Mouse (Mus musculus) megakaryocyte, embryonic 14.5 days (primary cell): ENCODE measurements around the gene Plpp1. TPM values are rescaled to one million over a fixed set of nuclear protein-coding genes. Genes with fewer than 3 reads are reported as not detected.

ENCODE experiments used
- H3K27me3 ChIP-seq: replicated peaks from 2 replicates; pipeline ENCODE3; 2012; ENCODE audit warnings: inconsistent platforms
- H3K36me3 ChIP-seq: replicated peaks from 2 replicates; pipeline ENCODE3; 2012; ENCODE audit warnings: low read length, inconsistent platforms, mixed read lengths
- H3K4me1 ChIP-seq: 2 replicates; pipeline ENCODE4 v1.6.1; 2012; ENCODE audit warnings: inconsistent platforms
- H3K4me3 ChIP-seq: replicated peaks from 2 replicates; pipeline ENCODE3; 2012; ENCODE audit warnings: moderate library complexity, mild to moderate bottlenecking, inconsistent platforms
- H3K9me3 ChIP-seq: 2 replicates; pipeline ENCODE4 v1.6.1; 2012; ENCODE audit warnings: inconsistent platforms
- FLI1 ChIP-seq: IDR thresholded peaks from 2 replicates; pipeline ENCODE4 v1.6.1; 2012; ENCODE audit warnings: low read length, inconsistent platforms, mixed read lengths
- GATA1 ChIP-seq: IDR thresholded peaks from 3 replicates; pipeline ENCODE4 v1.6.1; 2012; ENCODE audit warnings: mixed read lengths, low read length, inconsistent platforms, borderline replicate concordance
- polyA plus RNA-seq: library from polyadenylated mRNA; stranded (reverse); fragments of >175 nt; gene quantifications from 2 replicates; pipeline ENCODE4 v1.2.3, GENCODE M21; 2012; ENCODE audit warnings: low replicate concordance; ENCODE audit not compliant: insufficient read depth

Plpp1 gene
- polyA plus RNA-seq, 1 experiment: not detected

DNA sequence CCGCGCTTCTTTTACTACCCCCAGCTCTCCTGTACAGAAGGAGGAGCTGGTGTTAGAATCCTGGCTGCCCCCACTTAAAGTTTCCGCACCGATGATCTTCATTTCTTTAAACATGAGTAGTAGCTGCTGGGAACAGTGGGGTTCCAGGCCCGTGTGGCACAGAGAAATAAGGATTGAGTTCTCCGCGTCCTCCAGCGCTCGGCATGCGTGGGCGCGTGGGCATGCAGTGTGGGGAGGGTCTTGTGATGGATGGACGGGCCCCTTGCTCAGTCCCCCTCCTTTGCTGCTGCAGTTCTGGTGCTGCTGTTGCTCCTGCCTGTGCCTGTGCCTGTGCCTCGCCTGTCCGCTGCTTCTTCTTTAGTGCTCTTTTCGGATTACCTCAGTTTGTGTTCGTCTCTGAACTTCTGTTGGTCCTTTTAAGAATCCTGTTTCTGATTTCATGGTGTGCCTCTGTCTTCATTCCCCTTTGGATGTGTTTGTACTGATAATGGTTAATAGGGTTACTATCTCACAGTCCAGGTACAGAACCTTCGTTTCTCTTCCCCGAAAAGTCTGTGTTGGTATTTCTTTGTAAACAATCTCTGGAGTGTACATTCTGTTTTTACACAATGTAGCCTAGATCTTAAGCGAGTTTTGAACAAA, 32.8 kb downstream of the Plpp1 start:
- no peaks in the 10 kb centered on the region for H3K36me3 ChIP-seq
- H3K27me3 ChIP-seq: peaks cover 10% of the 10 kb centered on the region
- no peaks in the 10 kb centered on the region for H3K9me3 ChIP-seq
- H3K4me3 ChIP-seq: no peak overlapping the region
- no peak for TF ChIP-seq GATA1
- no peak for TF ChIP-seq FLI1
- no peaks in the 10 kb centered on the region for H3K4me1 ChIP-seq

DNA sequence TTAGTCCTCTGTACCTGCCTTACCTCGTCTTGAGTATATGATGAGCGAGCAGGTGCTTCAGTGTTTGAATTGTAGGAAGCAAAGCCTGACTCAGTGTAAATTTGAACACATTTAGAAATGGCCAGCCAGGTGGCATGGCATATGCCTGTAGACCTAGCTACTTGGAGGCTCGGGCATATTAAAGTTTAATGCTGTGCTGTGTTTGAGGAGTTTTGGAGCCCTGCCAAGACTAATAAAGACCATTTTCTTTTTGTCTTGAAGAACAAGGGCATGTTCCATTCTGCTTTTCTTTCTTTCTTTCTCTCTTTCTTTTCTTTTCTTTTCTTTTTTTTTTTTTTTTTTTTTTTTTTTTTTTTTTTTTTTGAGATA, 33.3 kb downstream of the Plpp1 start:
- Histone ChIP-seq H3K4me3 (no peak overlapping the region), H3K9me3 (no peaks in the 10 kb centered on the region), H3K27me3 (peaks cover 10% of the 10 kb centered on the region), H3K4me1 (no peaks in the 10 kb centered on the region), H3K36me3 (no peaks in the 10 kb centered on the region)
- no peak for TF ChIP-seq GATA1
- no peak for TF ChIP-seq FLI1

- Histone ChIP-seq H3K27me3 (peaks cover 10% of the 10 kb centered on the region), H3K4me1 (no peaks in the 10 kb centered on the region), H3K9me3 (no peaks in the 10 kb centered on the region), H3K36me3 (no peaks in the 10 kb centered on the region), H3K4me3 (no peak overlapping the region)
- no peak for TF ChIP-seq FLI1
- no peak for TF ChIP-seq GATA1
Measured at GRCm38 (mm10) chr13:112835113-112835512, 34.5 kb downstream of the Plpp1 start.

DNA sequence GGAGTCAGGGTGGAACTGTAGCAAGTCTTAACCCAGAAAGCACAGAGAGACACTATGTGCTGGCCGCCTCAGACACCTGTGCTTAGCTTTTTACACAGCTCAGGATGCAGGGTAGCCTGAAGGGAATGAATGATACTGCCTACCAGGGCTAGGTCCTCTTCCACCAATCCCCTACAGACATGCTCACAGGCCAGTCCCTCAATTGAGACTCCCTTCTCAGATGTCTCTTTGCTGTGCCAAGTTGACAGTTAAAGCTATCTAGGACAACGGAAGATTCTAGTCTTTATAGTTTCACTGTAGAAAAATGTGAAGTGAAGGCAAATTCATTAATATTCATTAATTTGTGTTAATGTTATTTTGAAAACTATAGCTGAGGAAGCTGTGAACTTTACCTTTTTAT, 36.4 kb downstream of the Plpp1 start:
- no peak for TF ChIP-seq FLI1
- TF ChIP-seq GATA1: no peak
- Histone ChIP-seq H3K27me3 (peaks cover 12% of the 10 kb centered on the region), H3K4me3 (no peak overlapping the region), H3K36me3 (no peaks in the 10 kb centered on the region), H3K9me3 (no peaks in the 10 kb centered on the region), H3K4me1 (no peaks in the 10 kb centered on the region)

DNA sequence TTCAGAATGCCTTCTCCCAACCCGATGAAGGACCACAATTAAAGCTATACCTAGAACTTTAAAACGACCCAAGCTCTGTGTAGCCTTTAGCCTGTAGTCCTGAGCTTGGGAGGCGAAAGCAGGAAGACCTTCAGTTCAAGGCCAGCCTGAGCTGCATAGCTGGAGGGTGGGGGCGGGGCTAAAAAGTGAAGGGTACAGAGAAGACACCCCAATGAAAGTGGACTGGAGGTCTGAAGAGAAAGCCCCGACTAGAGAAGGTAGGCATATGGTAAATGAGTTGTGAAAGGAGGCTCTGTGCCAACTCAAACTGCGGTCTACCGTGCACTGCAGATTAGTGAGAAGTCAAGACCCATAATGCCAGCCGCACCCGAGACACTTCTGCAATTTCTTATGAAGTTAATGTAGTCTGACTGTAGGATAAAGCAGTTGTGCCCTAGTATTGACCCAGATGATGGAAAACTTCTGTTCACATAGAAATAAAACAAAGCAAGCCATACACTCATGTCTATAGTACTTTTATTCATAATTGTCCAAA, 37.1 kb downstream of the Plpp1 start:
- Histone ChIP-seq H3K36me3 (no peaks in the 10 kb centered on the region), H3K4me3 (no peak overlapping the region), H3K27me3 (peaks cover 14% of the 10 kb centered on the region), H3K4me1 (no peaks in the 10 kb centered on the region), H3K9me3 (peaks cover 5% of the 10 kb centered on the region)
- TF ChIP-seq FLI1: no peak
- no peak for TF ChIP-seq GATA1

DNA sequence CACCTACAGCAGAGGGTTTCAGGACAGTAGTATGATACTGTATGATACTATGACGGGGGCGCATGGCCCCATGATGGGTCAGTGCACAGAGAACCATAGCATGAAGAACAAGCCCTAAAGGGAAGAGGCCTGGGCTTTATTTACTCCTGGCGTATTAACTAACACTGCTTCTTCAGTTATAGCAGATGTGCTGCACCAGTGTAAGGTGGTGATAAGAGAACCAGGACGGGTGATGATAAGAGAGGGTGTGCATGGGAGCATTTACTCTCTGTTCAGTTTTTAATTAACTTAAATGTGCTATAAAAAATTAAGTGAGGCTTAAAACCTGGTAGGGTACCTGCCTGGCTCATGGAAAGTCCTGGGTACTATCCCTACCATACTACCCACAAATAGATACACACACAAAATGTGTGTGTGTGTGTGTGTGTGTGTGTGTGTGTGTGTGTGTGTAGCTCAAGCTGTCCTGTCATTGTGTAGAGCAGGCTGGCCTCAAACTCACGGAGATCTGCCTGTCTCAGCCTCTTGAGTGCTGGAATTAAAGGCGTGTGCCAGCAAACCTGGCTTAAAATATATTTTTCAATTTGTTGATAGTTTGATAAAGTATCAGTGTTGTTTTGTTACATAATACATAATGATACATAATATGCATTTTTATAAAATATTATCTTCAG, 38.1 kb downstream of the Plpp1 start:
- peaks cover 11% of the 10 kb centered on the region for H3K27me3 ChIP-seq
- H3K4me3 ChIP-seq: no peak overlapping the region
- H3K9me3 ChIP-seq: peaks cover 14% of the 10 kb centered on the region
- no peaks in the 10 kb centered on the region for H3K36me3 ChIP-seq
- TF ChIP-seq GATA1: no peak
- no peak for TF ChIP-seq FLI1
- H3K4me1 ChIP-seq: no peaks in the 10 kb centered on the region

- Histone ChIP-seq H3K27me3 (peaks cover 7% of the 10 kb centered on the region), H3K4me1 (no peaks in the 10 kb centered on the region), H3K9me3 (peaks cover 24% of the 10 kb centered on the region), H3K36me3 (no peaks in the 10 kb centered on the region), H3K4me3 (no peak overlapping the region)
- TF ChIP-seq FLI1 (no peak), GATA1 (no peak)
Measured at GRCm38 (mm10) chr13:112840241-112841087, 39.9 kb downstream of the Plpp1 start.

DNA sequence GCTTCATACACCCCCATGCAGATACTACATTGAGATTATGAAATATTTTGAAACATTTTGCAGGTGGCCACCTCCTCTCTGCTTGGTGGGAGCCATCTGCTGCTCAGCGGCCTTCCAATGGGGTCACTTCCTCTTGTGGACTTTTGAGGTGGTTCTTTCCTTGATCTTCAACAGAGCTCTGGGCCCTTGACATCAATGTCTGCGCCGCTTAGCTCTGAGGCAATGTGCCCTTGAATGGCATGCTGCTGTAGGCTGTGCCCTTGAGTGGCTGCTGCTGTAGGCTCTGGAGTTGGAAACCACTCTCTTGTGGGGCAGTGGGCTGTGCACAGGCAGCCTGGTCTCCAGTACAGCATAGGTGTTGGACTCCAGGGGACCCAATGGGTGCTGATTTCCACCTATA, 45.3 kb downstream of the Plpp1 start:
- no peaks in the 10 kb centered on the region for H3K4me1 ChIP-seq

GRCm38 (mm10) chr13:112853710-112854316, 53.2 kb downstream of the Plpp1 start:
- H3K4me1 ChIP-seq: peaks cover 3% of the 10 kb centered on the region; the same call in 1 of the 2 replicates
- TF ChIP-seq FLI1 (no peak), GATA1 (no peak)
- no peaks in the 10 kb centered on the region for H3K36me3 ChIP-seq
- peaks cover 2% of the 10 kb centered on the region for H3K27me3 ChIP-seq
- no peak overlapping the region for H3K4me3 ChIP-seq
- no peaks in the 10 kb centered on the region for H3K9me3 ChIP-seq

More for the DNA sequence above, 45.3 kb downstream of the Plpp1 start:
- H3K27me3 ChIP-seq: peaks cover 5% of the 10 kb centered on the region
- H3K9me3 ChIP-seq: peaks cover 36% of the 10 kb centered on the region
- no peaks in the 10 kb centered on the region for H3K36me3 ChIP-seq
- TF ChIP-seq FLI1: no peak
- TF ChIP-seq GATA1: no peak
- H3K4me3 ChIP-seq: no peak overlapping the region
